Mouse (Mus musculus): ENCODE data around the gene Gm28305.

- TF ChIP-seq CTCF (conservative IDR thresholded peaks at IDR 0.05; ENCODE audit: low read length), result no peak
- TF ChIP-seq POU5F1 (IDR thresholded peaks at IDR 0.05; ENCODE audit: borderline replicate concordance, low read length), result no peak
Measured at GRCm38 (mm10) chr9:104108571-104109143, 68.2 kb downstream of the Gm28305 start.
